Mouse (Mus musculus) forebrain, embryonic 11.5 days (tissue): ENCODE measurements at regions not wholly inside any gene's neighbourhood (a gene's known extent, or its start where the extent isn't known, plus 50 kb on each side); places are given as distances from the start of the nearest gene placed in this dataset.

Source experiments
- ATAC-seq: fragments of 200-750 bp; cut with Nextera tagmentation; replicated peaks from 2 replicates; pipeline ENCODE4 v1.8.0; 2017; ENCODE audit warnings: moderate TSS enrichment; ENCODE audit not compliant: low FRiP score
- DNase-seq: peaks from one replicate; pipeline ENCODE4 v3.0.0-alpha.2; 2017; ENCODE audit warnings: low spot score
- H3K27ac ChIP-seq: fragments of 300-500 bp; sonication (generic); 2 replicates; pipeline ENCODE4 v1.5.1; 2014; ENCODE audit warnings: low read depth, low read length
- H3K27me3 ChIP-seq: fragments of 300-500 bp; sonication (generic); 2 replicates; pipeline ENCODE4 v1.6.1; 2014; ENCODE audit warnings: mild to moderate bottlenecking, low read length, mixed read lengths; ENCODE audit not compliant: control insufficient read depth, insufficient read depth
- H3K36me3 ChIP-seq: fragments of 300-500 bp; sonication (generic); 2 replicates; pipeline ENCODE4 v1.6.1; 2014; ENCODE audit warnings: mild to moderate bottlenecking, low read length, moderate library complexity, mixed read lengths; ENCODE audit not compliant: control insufficient read depth, insufficient read depth
- H3K4me1 ChIP-seq: fragments of 300-500 bp; sonication (generic); replicated peaks from 2 replicates; pipeline ENCODE4 v1.6.1; 2014; ENCODE audit warnings: low read length, mixed read lengths; ENCODE audit not compliant: control insufficient read depth, insufficient read depth
- H3K4me2 ChIP-seq: fragments of 300-500 bp; sonication (generic); 2 replicates; pipeline ENCODE4 v1.6.1; 2014; ENCODE audit warnings: low read depth, mild to moderate bottlenecking, low read length, moderate library complexity, mixed read lengths; ENCODE audit not compliant: severe bottlenecking
- H3K4me3 ChIP-seq: fragments of 300-500 bp; sonication (generic); 2 replicates; pipeline ENCODE4 v1.5.1; 2014; ENCODE audit warnings: low read depth, low read length
- H3K9ac ChIP-seq: fragments of 300-500 bp; sonication (generic); 2 replicates; pipeline ENCODE4 v1.6.1; 2014; ENCODE audit warnings: low read length
- H3K9me3 ChIP-seq: fragments of 300-500 bp; sonication (generic); 2 replicates; pipeline ENCODE4 v1.6.1; 2016; ENCODE audit warnings: low read length, mixed read lengths; ENCODE audit not compliant: control insufficient read depth
- WGBS: fragments of 180-500 bp; shearing (Covaris S2); extraction: QIAGEN DNeasy Blood & Tissue Kit; methylation state at CpG from one replicate; pipeline ENCODE4 v1.1.7; 2014; 5-methylcytosine and 5-hydroxymethylcytosine counted together

DNA sequence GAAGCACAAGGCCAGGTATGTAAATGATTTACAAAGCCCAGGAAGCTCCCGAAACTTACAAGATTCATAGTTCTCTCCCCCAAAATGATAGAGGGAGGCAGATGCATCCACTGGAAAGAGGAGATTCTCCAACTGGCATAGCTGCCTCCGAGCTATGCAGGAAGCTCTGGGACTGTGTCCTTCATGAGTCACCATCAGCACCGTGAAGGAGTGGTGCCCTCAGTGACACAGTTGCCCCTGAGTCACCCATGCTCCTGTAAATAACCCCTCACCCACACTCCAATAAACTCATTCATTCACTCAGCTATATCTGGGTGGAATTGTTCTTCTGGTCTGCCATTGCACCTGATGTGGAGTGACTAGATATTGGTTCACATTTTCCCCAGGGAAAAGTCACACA lies 114.6 kb downstream of the Zfp169 start:
- no peak for ATAC-seq
- Histone ChIP-seq H3K27ac (no peak overlapping the region), H3K4me1 (no peaks in the 10 kb centered on the region), H3K36me3 (no peaks in the 10 kb centered on the region), H3K4me2 (no peak overlapping the region), H3K4me3 (no peak overlapping the region), H3K27me3 (no peaks in the 10 kb centered on the region), H3K9me3 (no peaks in the 10 kb centered on the region), H3K9ac (no peak overlapping the region)
- no peak for DNase-seq
- WGBS = 98% methylated on average over 3 of the region's 3 CpGs

DNA sequence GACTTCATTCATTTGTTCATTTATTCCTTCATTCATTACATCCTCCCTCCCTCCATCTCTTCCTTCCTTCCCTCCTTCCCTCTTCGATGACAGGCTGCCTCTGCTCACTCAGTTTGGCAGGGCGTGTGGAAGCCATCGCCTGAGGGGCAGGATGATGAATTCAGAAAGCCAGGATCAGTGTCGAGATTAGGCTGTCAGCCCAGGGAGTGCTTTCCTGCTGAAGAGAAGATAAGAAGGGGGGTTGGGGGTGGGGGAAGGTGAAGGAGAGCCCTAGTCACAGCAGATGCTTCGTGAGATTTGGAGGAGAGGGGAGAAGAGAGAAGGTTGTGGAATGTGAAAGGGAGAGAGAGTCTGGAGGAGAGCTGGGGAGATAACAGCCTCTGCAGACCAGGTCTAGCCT lies 110.9 kb downstream of the Zfp169 start:
- no peak overlapping the region for H3K27ac ChIP-seq
- no peak overlapping the region for H3K9ac ChIP-seq
- 30% methylated on average over 5 of the region's 5 CpGs for WGBS
- no peaks in the 10 kb centered on the region for H3K9me3 ChIP-seq
- H3K4me1 ChIP-seq = no peaks in the 10 kb centered on the region
- no peak overlapping the region for H3K4me3 ChIP-seq
- H3K27me3 ChIP-seq = no peaks in the 10 kb centered on the region
- H3K36me3 ChIP-seq = no peaks in the 10 kb centered on the region
- no peak for DNase-seq
- no peak for ATAC-seq
- no peak overlapping the region for H3K4me2 ChIP-seq

DNA sequence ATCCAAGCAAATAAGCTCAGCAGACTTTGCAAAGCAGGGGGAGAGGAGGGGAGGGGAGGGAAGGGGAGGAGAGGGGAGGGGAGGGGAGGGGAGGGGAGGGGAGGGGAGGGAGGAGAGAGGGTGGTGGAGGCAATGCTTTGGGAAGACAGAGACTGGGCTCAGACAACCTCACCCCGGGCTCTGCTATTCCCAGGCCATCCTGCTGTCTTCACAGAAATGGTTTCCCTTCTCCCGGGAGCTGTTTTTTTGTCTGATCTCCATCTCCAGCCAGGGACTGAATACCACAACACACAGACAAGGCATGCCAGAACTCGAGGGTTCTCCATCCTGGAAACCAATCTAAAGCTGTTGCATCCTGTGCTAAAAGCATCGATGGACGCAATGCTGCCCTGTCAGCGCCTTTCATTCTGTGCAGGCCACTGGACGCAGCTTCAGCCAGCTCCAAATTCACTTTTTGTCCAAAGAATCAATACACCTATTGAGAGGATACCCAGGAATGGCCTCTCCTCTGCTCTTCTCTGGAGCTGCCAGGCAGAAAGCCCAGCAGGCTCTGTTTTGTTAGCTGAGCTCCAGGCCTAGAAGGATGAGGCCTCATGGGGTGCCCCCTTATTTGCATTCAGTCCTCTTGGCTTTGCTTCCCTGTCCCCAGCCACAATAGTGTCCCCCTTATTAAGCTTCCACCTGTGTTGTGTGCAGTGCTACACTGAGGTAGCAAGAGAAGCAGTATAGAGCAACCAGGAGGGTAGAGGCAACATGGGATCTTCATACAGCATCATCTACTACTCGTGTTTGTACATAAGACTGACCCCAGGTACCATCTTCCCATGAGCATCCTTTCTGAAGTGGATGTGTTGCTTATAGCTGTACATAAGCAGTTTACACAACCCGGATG lies 90.6 kb downstream of the Zfp169 start:
- ATAC-seq = no peak
- Histone ChIP-seq H3K27me3 (no peaks in the 10 kb centered on the region), H3K9ac (no peak overlapping the region), H3K4me3 (no peak overlapping the region), H3K36me3 (no peaks in the 10 kb centered on the region), H3K9me3 (no peaks in the 10 kb centered on the region), H3K4me1 (peaks cover 2% of the 10 kb centered on the region; the same call in 1 of the 2 replicates), H3K27ac (no peak overlapping the region), H3K4me2 (no peak overlapping the region)
- 33% methylated on average over 9 of the region's 9 CpGs for WGBS
- DNase-seq = peak; percentile 38

DNA sequence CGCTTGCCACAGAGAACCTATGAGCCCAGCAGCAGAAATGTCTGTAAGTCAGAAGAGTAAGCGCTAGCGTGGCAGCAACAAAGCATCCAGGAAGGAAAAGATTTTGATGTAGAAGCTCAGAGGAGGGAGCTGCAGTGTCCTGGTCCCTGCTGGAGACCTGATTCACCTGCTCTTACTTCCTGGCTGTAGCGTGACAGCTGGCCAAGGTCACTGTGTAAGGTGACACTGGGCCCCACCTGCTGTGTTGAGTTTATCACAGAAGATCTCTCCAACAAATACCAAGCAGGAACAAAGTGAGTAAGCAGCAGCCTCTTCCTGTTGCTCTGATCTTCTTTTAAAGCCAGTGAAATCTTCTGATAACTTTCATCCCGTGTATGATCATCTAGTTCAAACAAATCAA lies 86.4 kb downstream of the Zfp169 start:
- H3K4me2 ChIP-seq = no peak overlapping the region
- no peak overlapping the region for H3K4me3 ChIP-seq
- no peak overlapping the region for H3K9ac ChIP-seq
- H3K4me1 ChIP-seq = peaks cover 2% of the 10 kb centered on the region; the same call in 1 of the 2 replicates
- H3K27me3 ChIP-seq = no peaks in the 10 kb centered on the region
- DNase-seq = no peak
- WGBS = 81% methylated on average over 5 of the region's 5 CpGs
- H3K27ac ChIP-seq = no peak overlapping the region
- H3K36me3 ChIP-seq = no peaks in the 10 kb centered on the region
- no peak for ATAC-seq
- H3K9me3 ChIP-seq = no peaks in the 10 kb centered on the region

DNA sequence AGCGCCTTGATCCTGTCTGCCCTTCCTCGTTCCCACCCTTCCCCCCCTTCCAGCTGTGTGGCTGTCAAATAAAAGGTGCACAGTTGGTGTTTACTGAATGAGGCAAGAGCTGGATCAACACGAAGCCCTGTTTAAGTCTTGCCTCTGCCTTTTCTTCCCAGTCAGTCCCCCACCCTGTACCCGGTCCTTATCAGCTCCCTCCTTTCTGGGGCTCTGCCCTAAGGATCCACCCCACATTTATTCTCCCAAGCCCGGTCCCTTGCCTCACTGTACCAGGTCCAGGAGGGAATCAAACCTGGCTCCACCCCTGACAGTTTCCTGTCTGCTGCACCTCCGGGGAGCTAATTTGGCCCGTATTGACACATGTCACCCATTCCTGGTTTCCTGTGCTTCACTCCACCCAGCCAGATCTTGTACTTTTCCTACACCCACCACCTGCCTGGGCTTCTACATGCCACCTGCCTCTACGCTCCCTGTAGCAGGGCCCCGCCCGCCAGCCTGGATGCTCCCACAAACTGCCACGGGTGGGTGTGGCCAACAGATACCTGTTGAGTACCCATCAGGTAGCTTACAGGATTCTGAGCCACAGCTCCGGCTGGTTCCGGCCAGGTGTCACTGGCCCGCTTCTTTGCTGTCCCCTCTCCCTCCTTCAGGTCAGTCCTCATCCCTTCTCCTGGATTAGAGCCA lies 76.4 kb downstream of the Zfp169 start:
- WGBS = 69% methylated on average over 14 of the region's 14 CpGs
- DNase-seq (no peak), ATAC-seq (no peak)
- Histone ChIP-seq H3K9ac (no peak overlapping the region), H3K27me3 (no peaks in the 10 kb centered on the region), H3K4me2 (no peak overlapping the region), H3K4me1 (no peaks in the 10 kb centered on the region), H3K27ac (no peak overlapping the region), H3K4me3 (no peak overlapping the region), H3K36me3 (no peaks in the 10 kb centered on the region), H3K9me3 (no peaks in the 10 kb centered on the region)
